Mouse (Mus musculus) liver, embryonic 15.5 days (tissue): ENCODE measurements at regions not wholly inside any gene's neighbourhood (a gene's known extent, or its start where the extent isn't known, plus 50 kb on each side); places are given as distances from the start of the nearest gene placed in this dataset.

Experiments used
- ATAC-seq: fragments of 200-750 bp; cut with Nextera tagmentation; 2 replicates; pipeline ENCODE4 v1.8.0; 2017; ENCODE audit warnings: moderate number of reproducible peaks, mild to moderate bottlenecking, moderate library complexity; ENCODE audit not compliant: insufficient read depth
- H3K27ac ChIP-seq: fragments of 300-500 bp; sonication (generic); replicated peaks from 2 replicates; pipeline ENCODE4 v1.5.1; 2015; ENCODE audit warnings: mild to moderate bottlenecking, inconsistent platforms
- H3K27me3 ChIP-seq: fragments of 300-500 bp; sonication (generic); 2 replicates; pipeline ENCODE4 v1.6.1; 2015; ENCODE audit warnings: mild to moderate bottlenecking, inconsistent platforms
- H3K36me3 ChIP-seq: fragments of 300-500 bp; sonication (generic); replicated peaks from 2 replicates; pipeline ENCODE4 v1.6.1; 2015; ENCODE audit warnings: moderate library complexity, mild to moderate bottlenecking, inconsistent platforms
- H3K4me1 ChIP-seq: fragments of 300-500 bp; sonication (generic); replicated peaks from 2 replicates; pipeline ENCODE4 v1.6.1; 2015; ENCODE audit warnings: inconsistent platforms
- H3K4me2 ChIP-seq: fragments of 300-500 bp; sonication (generic); 2 replicates; pipeline ENCODE4 v1.6.1; 2015; ENCODE audit warnings: moderate library complexity, mild to moderate bottlenecking, inconsistent platforms
- H3K4me3 ChIP-seq: fragments of 300-500 bp; sonication (generic); replicated peaks from 2 replicates; pipeline ENCODE4 v1.5.1; 2015; ENCODE audit warnings: mild to moderate bottlenecking, inconsistent platforms
- H3K9ac ChIP-seq: fragments of 300-500 bp; sonication (generic); 2 replicates; pipeline ENCODE4 v1.6.1; 2015; ENCODE audit warnings: moderate library complexity, mild to moderate bottlenecking, inconsistent platforms
- H3K9me3 ChIP-seq: fragments of 300-500 bp; sonication (generic); replicated peaks from 2 replicates; pipeline ENCODE4 v1.6.1; 2016; ENCODE audit warnings: inconsistent platforms
- WGBS: fragments of 180-500 bp; shearing (Covaris S2); methylation state at CpG from one replicate; pipeline ENCODE4 v1.1.7; 2015; ENCODE audit warnings: mixed read lengths; ENCODE audit not compliant: insufficient replicate concordance; 5-methylcytosine and 5-hydroxymethylcytosine counted together

- H3K27ac ChIP-seq: no peak overlapping the region
- ATAC-seq: no peak
- 47% methylated on average over 2 of the region's 2 CpGs for WGBS
- H3K27me3 ChIP-seq: no peaks in the 10 kb centered on the region
- H3K9me3 ChIP-seq: no peaks in the 10 kb centered on the region
- H3K9ac ChIP-seq: no peak overlapping the region
- no peaks in the 10 kb centered on the region for H3K36me3 ChIP-seq
- H3K4me2 ChIP-seq: no peak overlapping the region
- no peaks in the 10 kb centered on the region for H3K4me1 ChIP-seq
- H3K4me3 ChIP-seq: no peak overlapping the region
Measured at GRCm38 (mm10) chr6:126350476-126350875, 183.8 kb upstream of the Ntf3 start.

- no peaks in the 10 kb centered on the region for H3K9me3 ChIP-seq
- no peaks in the 10 kb centered on the region for H3K36me3 ChIP-seq
- no peak for ATAC-seq
- H3K4me3 ChIP-seq: no peak overlapping the region
- no peaks in the 10 kb centered on the region for H3K27me3 ChIP-seq
- no peak overlapping the region for H3K4me2 ChIP-seq
- H3K4me1 ChIP-seq: no peaks in the 10 kb centered on the region
- no peak overlapping the region for H3K27ac ChIP-seq
- WGBS: 27% methylated on average over 2 of the region's 2 CpGs
- no peak overlapping the region for H3K9ac ChIP-seq
Measured at GRCm38 (mm10) chr6:126349905-126350304, 183.2 kb upstream of the Ntf3 start.

- Histone ChIP-seq H3K27ac (no peak overlapping the region), H3K9me3 (no peaks in the 10 kb centered on the region), H3K4me3 (no peak overlapping the region), H3K9ac (no peak overlapping the region), H3K36me3 (no peaks in the 10 kb centered on the region), H3K4me2 (no peak overlapping the region), H3K4me1 (no peaks in the 10 kb centered on the region), H3K27me3 (no peaks in the 10 kb centered on the region)
- WGBS: 19% methylated on average over 5 of the region's 5 CpGs
- ATAC-seq: no peak
Measured at GRCm38 (mm10) chr6:126345221-126345620, 178.5 kb upstream of the Ntf3 start.

- ATAC-seq: no peak
- no peaks in the 10 kb centered on the region for H3K36me3 ChIP-seq
- no peak overlapping the region for H3K9ac ChIP-seq
- H3K9me3 ChIP-seq: no peaks in the 10 kb centered on the region
- no peak overlapping the region for H3K4me2 ChIP-seq
- no peaks in the 10 kb centered on the region for H3K4me1 ChIP-seq
- no peak overlapping the region for H3K27ac ChIP-seq
- H3K27me3 ChIP-seq: no peaks in the 10 kb centered on the region
- no peak overlapping the region for H3K4me3 ChIP-seq
- 47% methylated on average over 10 of the region's 10 CpGs for WGBS
Measured at GRCm38 (mm10) chr6:126340098-126340610, 173.4 kb upstream of the Ntf3 start.

- Histone ChIP-seq H3K9me3 (no peaks in the 10 kb centered on the region), H3K4me1 (no peaks in the 10 kb centered on the region), H3K27me3 (no peaks in the 10 kb centered on the region), H3K27ac (no peak overlapping the region), H3K4me3 (no peak overlapping the region), H3K36me3 (no peaks in the 10 kb centered on the region), H3K4me2 (no peak overlapping the region), H3K9ac (no peak overlapping the region)
- ATAC-seq: no peak
- 58% methylated on average over 8 of the region's 8 CpGs for WGBS
Measured at GRCm38 (mm10) chr6:126337711-126338110, 171.0 kb upstream of the Ntf3 start.

- Histone ChIP-seq H3K9ac (no peak overlapping the region), H3K4me3 (no peak overlapping the region), H3K4me1 (no peaks in the 10 kb centered on the region), H3K9me3 (no peaks in the 10 kb centered on the region), H3K4me2 (no peak overlapping the region), H3K36me3 (no peaks in the 10 kb centered on the region), H3K27ac (no peak overlapping the region), H3K27me3 (no peaks in the 10 kb centered on the region)
- WGBS: 60% methylated on average over 8 of the region's 8 CpGs
- no peak for ATAC-seq
Measured at GRCm38 (mm10) chr6:126334258-126334657, 167.5 kb upstream of the Ntf3 start.

GRCm38 (mm10) chr6:126327187-126327586 is 160.5 kb upstream of the Ntf3 start:
- H3K27ac ChIP-seq: no peak overlapping the region
- H3K27me3 ChIP-seq: no peaks in the 10 kb centered on the region
- H3K4me1 ChIP-seq: no peaks in the 10 kb centered on the region
- no peaks in the 10 kb centered on the region for H3K9me3 ChIP-seq
- no peak overlapping the region for H3K9ac ChIP-seq
- no peak for ATAC-seq
- H3K4me2 ChIP-seq: no peak overlapping the region
- H3K4me3 ChIP-seq: no peak overlapping the region
- 44% methylated on average over 2 of the region's 2 CpGs for WGBS
- H3K36me3 ChIP-seq: no peaks in the 10 kb centered on the region

GRCm38 (mm10) chr6:126318523-126318922 is 151.8 kb upstream of the Ntf3 start:
- H3K4me1 ChIP-seq: no peaks in the 10 kb centered on the region
- H3K9ac ChIP-seq: no peak overlapping the region
- H3K27me3 ChIP-seq: no peaks in the 10 kb centered on the region
- no peak for ATAC-seq
- H3K27ac ChIP-seq: no peak overlapping the region
- H3K4me2 ChIP-seq: no peak overlapping the region
- no peaks in the 10 kb centered on the region for H3K9me3 ChIP-seq
- H3K4me3 ChIP-seq: no peak overlapping the region
- H3K36me3 ChIP-seq: no peaks in the 10 kb centered on the region
- WGBS: 65% methylated on average over 2 of the region's 2 CpGs

GRCm38 (mm10) chr6:126310786-126311480 is 144.2 kb upstream of the Ntf3 start:
- 58% methylated on average over 3 of the region's 3 CpGs for WGBS
- Histone ChIP-seq H3K4me3 (no peak overlapping the region), H3K9me3 (no peaks in the 10 kb centered on the region), H3K27ac (no peak overlapping the region), H3K27me3 (no peaks in the 10 kb centered on the region), H3K4me2 (no peak overlapping the region), H3K9ac (no peak overlapping the region), H3K4me1 (no peaks in the 10 kb centered on the region), H3K36me3 (no peaks in the 10 kb centered on the region)
- no peak for ATAC-seq

GRCm38 (mm10) chr6:126303086-126303485 is 136.4 kb upstream of the Ntf3 start:
- Histone ChIP-seq H3K27ac (no peak overlapping the region), H3K36me3 (no peaks in the 10 kb centered on the region), H3K9ac (no peak overlapping the region), H3K9me3 (no peaks in the 10 kb centered on the region), H3K4me1 (no peaks in the 10 kb centered on the region), H3K4me3 (no peak overlapping the region), H3K4me2 (no peak overlapping the region), H3K27me3 (no peaks in the 10 kb centered on the region)
- 57% methylated on average over 3 of the region's 3 CpGs for WGBS
- ATAC-seq: no peak

- 57% methylated on average over 2 of the region's 2 CpGs for WGBS
- Histone ChIP-seq H3K9ac (no peak overlapping the region), H3K4me3 (no peak overlapping the region), H3K27me3 (no peaks in the 10 kb centered on the region), H3K4me1 (no peaks in the 10 kb centered on the region), H3K36me3 (no peaks in the 10 kb centered on the region), H3K9me3 (no peaks in the 10 kb centered on the region), H3K4me2 (no peak overlapping the region), H3K27ac (no peak overlapping the region)
- no peak for ATAC-seq
Measured at GRCm38 (mm10) chr6:126291581-126291980, 124.9 kb upstream of the Ntf3 start.

- no peaks in the 10 kb centered on the region for H3K9me3 ChIP-seq
- ATAC-seq: no peak
Measured at GRCm38 (mm10) chr6:126287166-126287565, 120.5 kb upstream of the Ntf3 start.

More at GRCm38 (mm10) chr6:126287166-126287565, 120.5 kb upstream of the Ntf3 start:
- Histone ChIP-seq H3K27me3 (no peaks in the 10 kb centered on the region), H3K4me3 (no peak overlapping the region), H3K9ac (no peak overlapping the region), H3K4me1 (no peaks in the 10 kb centered on the region), H3K4me2 (no peak overlapping the region), H3K36me3 (no peaks in the 10 kb centered on the region), H3K27ac (no peak overlapping the region)
- WGBS: 54% methylated on average over 4 of the region's 4 CpGs
